26 mouse cellular contexts compared by ENCODE assay signal in the genomic region with DNA sequence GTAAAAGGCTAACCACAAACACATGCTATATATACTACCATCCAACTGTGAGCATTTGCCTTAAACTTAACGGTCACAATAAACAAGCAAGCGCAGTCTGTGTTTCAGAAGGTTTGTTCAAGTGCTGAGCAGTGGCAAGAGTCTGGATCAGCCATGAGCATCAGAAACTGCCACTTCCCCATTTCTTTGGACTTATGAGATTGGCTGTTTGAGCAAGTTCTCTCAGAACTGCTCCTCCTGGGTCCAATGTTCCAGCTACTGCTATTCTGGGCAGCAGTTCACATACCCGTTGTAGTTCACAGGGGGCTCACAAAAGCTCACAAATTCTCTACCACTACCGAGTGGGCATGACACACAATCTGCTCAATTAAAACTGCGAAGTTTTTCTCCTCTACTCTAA.
"Had no signal": no experiment of that assay in that cellular context is flagged by ENCODE, and none has a peak within 500 bp of the region (broad histone marks: within the 10 kb centered on the region; RNA-seq: fewer than 3 reads in every experiment).

No protein-coding gene starts in this region.

- H3K9ac ChIP-seq: intestine, embryonic 15.5 days; kidney, embryonic 15.5 days; limb, embryonic 12.5 days; liver, embryonic 14.5 days; liver, postnatal 0 days; lung, embryonic 14.5 days; midbrain, embryonic 13.5 days; neural tube, embryonic 13.5 days had no signal

- H3K4me3 ChIP-seq: intestine, embryonic 15.5 days; kidney, embryonic 15.5 days; left cerebral cortex, adult 2 months; limb, embryonic 12.5 days; megakaryocyte, embryonic 14.5 days; midbrain, embryonic 10.5 days; midbrain, embryonic 13.5 days; myocyte; neural tube, embryonic 13.5 days had no signal

- H3K36me3 ChIP-seq: intestine, embryonic 15.5 days; kidney, embryonic 15.5 days; limb, embryonic 12.5 days; midbrain, embryonic 10.5 days; midbrain, embryonic 13.5 days; neural tube, embryonic 13.5 days had no signal

- DNase-seq: kidney, adult 11 months; kidney, adult 8-10 months; kidney, postnatal 10 days; kidney, postnatal 36 days; layer of hippocampus, postnatal 36 days; liver, postnatal 0 days; lung, embryonic 14.5 days; retina, postnatal 1 day; right cerebral cortex, postnatal 25 days; thymus, adult 18-20 months; thymus, postnatal 14 days; thymus, postnatal 4 days had no signal

- H3K27ac ChIP-seq: intestine, embryonic 15.5 days; kidney, embryonic 15.5 days; left cerebral cortex, adult 2 months; limb, embryonic 12.5 days; liver, embryonic 14.5 days; macrophage; midbrain, embryonic 10.5 days; midbrain, embryonic 13.5 days; neural tube, embryonic 13.5 days had no signal

- H3K4me1 ChIP-seq: intestine, embryonic 15.5 days; kidney, embryonic 15.5 days; limb, embryonic 12.5 days; midbrain, embryonic 13.5 days; neural tube, embryonic 13.5 days had no signal

- H3K27me3 ChIP-seq: intestine, embryonic 15.5 days; kidney, embryonic 15.5 days; limb, embryonic 12.5 days; megakaryocyte, embryonic 14.5 days; midbrain, embryonic 13.5 days; neural tube, embryonic 13.5 days had no signal

- H3K4me2 ChIP-seq: intestine, embryonic 15.5 days; kidney, embryonic 15.5 days; limb, embryonic 12.5 days; liver, embryonic 11.5 days; lung, embryonic 14.5 days; midbrain, embryonic 13.5 days; neural tube, embryonic 13.5 days had no signal

- H3K9me3 ChIP-seq: intestine, embryonic 15.5 days; kidney, embryonic 15.5 days; limb, embryonic 12.5 days; megakaryocyte, embryonic 14.5 days; midbrain, embryonic 10.5 days; midbrain, embryonic 13.5 days; neural tube, embryonic 13.5 days had no signal

- ATAC-seq: intestine, embryonic 15.5 days; liver, postnatal 0 days; lung, postnatal 0 days; midbrain, embryonic 13.5 days; midbrain, embryonic 16.5 days had no signal
